Mouse (Mus musculus) liver, embryonic 12.5 days (tissue): ENCODE results near the gene Plpp2. TPM values are rescaled to one million over a fixed set of nuclear protein-coding genes. Genes with fewer than 3 reads are reported as not detected.

Experiments used
- ATAC-seq: fragments of 200-750 bp; cut with Nextera tagmentation; 2 replicates; pipeline ENCODE4 v1.8.0; 2017; ENCODE audit warnings: moderate number of reproducible peaks, mild to moderate bottlenecking, moderate library complexity
- H3K27ac ChIP-seq: fragments of 300-500 bp; sonication (generic); 2 replicates; pipeline ENCODE4 v1.5.1; 2016; ENCODE audit warnings: mild to moderate bottlenecking
- H3K27me3 ChIP-seq: fragments of 300-500 bp; sonication (generic); replicated peaks from 2 replicates; pipeline ENCODE4 v1.6.1; 2016; ENCODE audit warnings: mild to moderate bottlenecking, moderate library complexity
- H3K36me3 ChIP-seq: fragments of 300-500 bp; sonication (generic); 2 replicates; pipeline ENCODE4 v1.6.1; 2016; ENCODE audit warnings: mild to moderate bottlenecking, moderate library complexity
- H3K4me1 ChIP-seq: fragments of 300-500 bp; sonication (generic); 2 replicates; pipeline ENCODE4 v1.6.1; 2016
- H3K4me2 ChIP-seq: fragments of 300-500 bp; sonication (generic); 2 replicates; pipeline ENCODE4 v1.6.1; 2016; ENCODE audit warnings: mild to moderate bottlenecking, moderate library complexity
- H3K4me3 ChIP-seq: fragments of 300-500 bp; sonication (generic); 2 replicates; pipeline ENCODE4 v1.5.1; 2016; ENCODE audit warnings: mild to moderate bottlenecking, moderate library complexity
- H3K9ac ChIP-seq: fragments of 300-500 bp; sonication (generic); 2 replicates; pipeline ENCODE4 v1.6.1; 2016; ENCODE audit warnings: mild to moderate bottlenecking, moderate library complexity
- H3K9me3 ChIP-seq: fragments of 300-500 bp; sonication (generic); replicated peaks from 2 replicates; pipeline ENCODE4 v1.6.1; 2016; ENCODE audit warnings: mild to moderate bottlenecking, moderate library complexity
- WGBS: fragments of 180-500 bp; shearing (Covaris S2); methylation state at CpG from one replicate; pipeline ENCODE4 v1.1.7; 2016; ENCODE audit not compliant: insufficient replicate concordance; 5-methylcytosine and 5-hydroxymethylcytosine counted together
- polyA plus RNA-seq: library from polyadenylated mRNA; unstranded; fragments of >200 nt; fragmentation: Nextera tagmentation; extraction: Ambion mirVana; gene quantifications from 2 replicates; pipeline ENCODE4 v1.2.1, GENCODE M21; 2016

Gene Plpp2
- polyA plus RNA-seq, 1 experiment from 2014 or later = 19.9 TPM

- H3K4me1 ChIP-seq = peaks cover 4% of the 10 kb centered on the region
- H3K4me2 ChIP-seq = no peak overlapping the region
- H3K9ac ChIP-seq = no peak overlapping the region
- H3K27ac ChIP-seq = no peak overlapping the region
- 65% methylated on average over 5 of the region's 5 CpGs for WGBS
- H3K36me3 ChIP-seq = peaks cover 86% of the 10 kb centered on the region
- no peak for ATAC-seq
- H3K4me3 ChIP-seq = no peak overlapping the region
- H3K27me3 ChIP-seq = no peaks in the 10 kb centered on the region
- H3K9me3 ChIP-seq = no peaks in the 10 kb centered on the region
Observed at GRCm38 (mm10) chr10:79547148-79547675, 13.6 kb upstream of the Plpp2 start.

GRCm38 (mm10) chr10:79546483-79546882 is 12.9 kb upstream of the Plpp2 start:
- WGBS = 83% methylated on average over 11 of the region's 11 CpGs
- no peak for ATAC-seq
- Histone ChIP-seq H3K27me3 (no peaks in the 10 kb centered on the region), H3K4me3 (no peak overlapping the region), H3K27ac (no peak overlapping the region), H3K4me2 (no peak overlapping the region), H3K36me3 (peaks cover 93% of the 10 kb centered on the region), H3K9me3 (no peaks in the 10 kb centered on the region), H3K9ac (no peak overlapping the region), H3K4me1 (no peaks in the 10 kb centered on the region)

GRCm38 (mm10) chr10:79545891-79546290 is 12.3 kb upstream of the Plpp2 start:
- Histone ChIP-seq H3K9ac (no peak overlapping the region), H3K27me3 (no peaks in the 10 kb centered on the region), H3K4me1 (no peaks in the 10 kb centered on the region), H3K36me3 (peaks cover 99% of the 10 kb centered on the region), H3K9me3 (no peaks in the 10 kb centered on the region), H3K27ac (no peak overlapping the region), H3K4me2 (no peak overlapping the region), H3K4me3 (no peak overlapping the region)
- WGBS = 79% methylated on average over 12 of the region's 12 CpGs
- no peak for ATAC-seq

- no peak overlapping the region for H3K9ac ChIP-seq
- no peaks in the 10 kb centered on the region for H3K27me3 ChIP-seq
- H3K4me2 ChIP-seq = no peak overlapping the region
- H3K36me3 ChIP-seq = peaks cover 100% of the 10 kb centered on the region
- no peaks in the 10 kb centered on the region for H3K4me1 ChIP-seq
- no peak for ATAC-seq
- 92% methylated on average over 5 of the region's 5 CpGs for WGBS
- no peaks in the 10 kb centered on the region for H3K9me3 ChIP-seq
- no peak overlapping the region for H3K27ac ChIP-seq
- H3K4me3 ChIP-seq = no peak overlapping the region
Observed at GRCm38 (mm10) chr10:79544631-79545030, 11.0 kb upstream of the Plpp2 start.

- H3K27me3 ChIP-seq = no peaks in the 10 kb centered on the region
- no peak overlapping the region for H3K9ac ChIP-seq
- no peak overlapping the region for H3K4me2 ChIP-seq
- no peak overlapping the region for H3K4me3 ChIP-seq
- H3K4me1 ChIP-seq = no peaks in the 10 kb centered on the region
- no peak overlapping the region for H3K27ac ChIP-seq
- ATAC-seq = peak; percentile 24; the same call in 1 of the 2 replicates
- H3K9me3 ChIP-seq = no peaks in the 10 kb centered on the region
- WGBS = 69% methylated on average over 9 of the region's 9 CpGs
- H3K36me3 ChIP-seq = peaks cover 97% of the 10 kb centered on the region
Observed at GRCm38 (mm10) chr10:79543884-79544597, 10.4 kb upstream of the Plpp2 start.

GRCm38 (mm10) chr10:79542171-79542570 is 8.6 kb upstream of the Plpp2 start:
- no peak overlapping the region for H3K9ac ChIP-seq
- ATAC-seq = no peak
- H3K27me3 ChIP-seq = no peaks in the 10 kb centered on the region
- no peaks in the 10 kb centered on the region for H3K4me1 ChIP-seq
- no peaks in the 10 kb centered on the region for H3K9me3 ChIP-seq
- no peak overlapping the region for H3K27ac ChIP-seq
- no peak overlapping the region for H3K4me2 ChIP-seq
- WGBS = 91% methylated on average over 11 of the region's 11 CpGs
- peaks cover 81% of the 10 kb centered on the region for H3K36me3 ChIP-seq
- no peak overlapping the region for H3K4me3 ChIP-seq

GRCm38 (mm10) chr10:79541522-79541921 is 7.9 kb upstream of the Plpp2 start:
- Histone ChIP-seq H3K4me2 (no peak overlapping the region), H3K27ac (no peak overlapping the region), H3K27me3 (0 out of 2 replicates have a peak, but pooled peaks cover under 1% of the 10 kb centered on the region), H3K4me3 (no peak overlapping the region), H3K9ac (no peak overlapping the region), H3K9me3 (no peaks in the 10 kb centered on the region), H3K36me3 (peaks cover 74% of the 10 kb centered on the region), H3K4me1 (no peaks in the 10 kb centered on the region)
- WGBS = 85% methylated on average over 15 of the region's 15 CpGs
- no peak for ATAC-seq

GRCm38 (mm10) chr10:79540746-79541145 is 7.2 kb upstream of the Plpp2 start:
- H3K36me3 ChIP-seq = peaks cover 67% of the 10 kb centered on the region
- H3K9me3 ChIP-seq = no peaks in the 10 kb centered on the region
- no peak overlapping the region for H3K4me3 ChIP-seq
- peaks cover 6% of the 10 kb centered on the region; the same call in 1 of the 2 replicates for H3K27me3 ChIP-seq
- no peaks in the 10 kb centered on the region for H3K4me1 ChIP-seq
- no peak overlapping the region for H3K27ac ChIP-seq
- H3K9ac ChIP-seq = no peak overlapping the region
- no peak overlapping the region for H3K4me2 ChIP-seq
- WGBS = 87% methylated on average over 11 of the region's 11 CpGs
- ATAC-seq = no peak

GRCm38 (mm10) chr10:79539701-79540495 is 6.3 kb upstream of the Plpp2 start:
- no peak overlapping the region for H3K4me2 ChIP-seq
- H3K9me3 ChIP-seq = no peaks in the 10 kb centered on the region
- no peak overlapping the region for H3K4me3 ChIP-seq
- H3K4me1 ChIP-seq = no peaks in the 10 kb centered on the region
- H3K27ac ChIP-seq = no peak overlapping the region
- H3K36me3 ChIP-seq = peaks cover 58% of the 10 kb centered on the region
- H3K27me3 ChIP-seq = peaks cover 14% of the 10 kb centered on the region
- H3K9ac ChIP-seq = no peak overlapping the region
- no peak for ATAC-seq
- 82% methylated on average over 16 of the region's 16 CpGs for WGBS

- H3K4me3 ChIP-seq = no peak overlapping the region
- H3K9ac ChIP-seq = no peak overlapping the region
- peaks cover 21% of the 10 kb centered on the region for H3K27me3 ChIP-seq
- H3K36me3 ChIP-seq = peaks cover 48% of the 10 kb centered on the region
- H3K4me1 ChIP-seq = peaks cover 5% of the 10 kb centered on the region
- WGBS = 35% methylated on average over 4 of the region's 4 CpGs
- H3K9me3 ChIP-seq = no peaks in the 10 kb centered on the region
- no peak for ATAC-seq
- H3K4me2 ChIP-seq = no peak overlapping the region
- H3K27ac ChIP-seq = no peak overlapping the region
Observed at GRCm38 (mm10) chr10:79538873-79539272, 5.3 kb upstream of the Plpp2 start.

GRCm38 (mm10) chr10:79538323-79538722 is 4.7 kb upstream of the Plpp2 start:
- WGBS = 65% methylated on average over 3 of the region's 3 CpGs
- Histone ChIP-seq H3K27me3 (peaks cover 21% of the 10 kb centered on the region), H3K4me3 (no peak overlapping the region), H3K27ac (no peak overlapping the region), H3K9me3 (no peaks in the 10 kb centered on the region), H3K9ac (no peak overlapping the region), H3K4me2 (no peak overlapping the region), H3K4me1 (peaks cover 10% of the 10 kb centered on the region), H3K36me3 (peaks cover 42% of the 10 kb centered on the region)
- no peak for ATAC-seq

- peaks cover 37% of the 10 kb centered on the region for H3K36me3 ChIP-seq
- peaks cover 21% of the 10 kb centered on the region for H3K27me3 ChIP-seq
- no peak overlapping the region for H3K4me2 ChIP-seq
- 61% methylated on average over 2 of the region's 2 CpGs for WGBS
- no peak for ATAC-seq
- H3K27ac ChIP-seq = no peak overlapping the region
- no peak overlapping the region for H3K4me3 ChIP-seq
- H3K9me3 ChIP-seq = no peaks in the 10 kb centered on the region
- H3K4me1 ChIP-seq = peaks cover 16% of the 10 kb centered on the region
- no peak overlapping the region for H3K9ac ChIP-seq
Observed at GRCm38 (mm10) chr10:79537781-79538180, 4.2 kb upstream of the Plpp2 start.
